Mouse (Mus musculus): ENCODE results near the gene Nck1. TPM values are rescaled to one million over a fixed set of nuclear protein-coding genes. Genes with fewer than 3 reads are reported as not detected.

Nck1 gene
- polyA plus RNA-seq, 1 experiment from 2014 or later, result 74.7 TPM

DNA sequence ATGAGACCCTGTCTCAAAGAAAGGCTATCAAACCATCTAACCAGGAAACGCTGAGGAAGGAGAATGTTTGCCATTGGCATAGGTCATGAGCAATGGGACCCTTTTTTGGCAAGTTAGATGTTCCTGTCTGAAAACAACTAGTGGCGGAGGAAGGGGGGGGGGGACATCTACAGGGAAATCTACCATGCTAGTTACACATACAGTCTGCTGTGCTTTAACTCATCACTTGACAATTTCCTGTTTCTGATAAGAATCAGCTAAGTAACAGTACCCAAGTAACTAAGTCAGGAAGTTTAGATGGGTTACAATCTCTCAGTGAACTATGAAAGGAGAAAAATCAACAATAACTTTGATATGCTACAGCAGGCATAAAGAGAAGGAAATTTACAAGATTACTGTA, 23.9 kb downstream of the Nck1 start:
- Histone ChIP-seq H3K27me3 (ENCODE audit: control insufficient read depth, insufficient read depth, low read length) (no peaks in the 10 kb centered on the region), H3K27ac (ENCODE audit: low read depth, low read length) (no peak overlapping the region), H3K4me1 (replicated peaks; ENCODE audit: control insufficient read depth, insufficient read depth, low read length) (0 out of 2 replicates have a peak, but pooled peaks cover 1% of the 10 kb centered on the region), H3K9me3 (ENCODE audit: control insufficient read depth, low read length) (no peaks in the 10 kb centered on the region), H3K4me2 (ENCODE audit: low read depth, low read length, severe bottlenecking) (no peak overlapping the region), H3K9ac (ENCODE audit: low read length) (no peak overlapping the region), H3K4me3 (ENCODE audit: low read depth, low read length) (no peak overlapping the region), H3K36me3 (ENCODE audit: control insufficient read depth, insufficient read depth, low read length) (no peaks in the 10 kb centered on the region)
- 79% methylated on average over 2 of the region's 2 CpGs for WGBS
- ATAC-seq (replicated peaks; ENCODE audit: low FRiP score) (no peak), DNase-seq (ENCODE audit: low spot score) (no peak)

DNA sequence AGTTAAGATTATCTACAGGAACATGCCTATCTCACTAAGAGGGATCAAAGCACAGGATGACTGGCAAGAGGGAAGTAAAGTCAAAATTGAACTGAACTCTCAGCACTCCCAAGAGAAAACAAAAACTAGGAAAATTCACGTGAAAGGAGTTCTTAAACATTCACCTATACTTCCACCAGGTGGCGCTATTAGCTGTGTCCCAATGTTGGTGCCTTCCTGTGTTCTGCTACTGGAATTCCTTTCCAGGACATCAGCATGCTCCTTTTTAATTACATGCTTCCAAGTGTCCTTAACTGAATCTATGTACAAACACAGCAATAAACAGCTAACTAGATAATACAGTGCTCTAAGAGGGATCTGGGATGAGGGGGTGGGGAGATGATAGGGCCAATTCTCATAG, 25.3 kb downstream of the Nck1 start:
- WGBS, result 2% methylated on average over 2 of the region's 2 CpGs
- 0 out of 2 replicates have a peak, but pooled peaks have one; percentile 21 for ATAC-seq (replicated peaks; ENCODE audit: low FRiP score)

DNA sequence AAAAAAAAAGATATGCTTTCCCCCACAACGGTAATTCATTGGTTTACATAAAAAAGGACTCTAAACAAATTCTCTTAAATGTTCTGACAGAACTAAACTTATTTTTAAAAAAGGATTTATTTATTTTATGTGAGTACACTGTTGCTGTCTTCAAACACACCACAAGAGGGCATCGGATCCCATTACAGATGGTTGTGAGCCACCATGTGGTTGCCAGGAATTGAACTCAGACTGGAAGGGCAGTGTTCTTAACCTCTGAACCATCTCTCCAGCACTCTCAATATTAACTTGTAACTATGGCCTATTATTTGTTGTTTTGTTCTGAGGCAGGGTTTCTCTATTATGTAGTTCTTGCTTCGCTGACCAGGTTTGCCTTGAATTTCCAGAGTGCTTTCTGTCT, 25.9 kb downstream of the Nck1 start:
- Histone ChIP-seq H3K4me3 (ENCODE audit: low read depth, low read length) (no peak overlapping the region), H3K9ac (ENCODE audit: low read length) (no peak overlapping the region), H3K36me3 (ENCODE audit: control insufficient read depth, insufficient read depth, low read length) (no peaks in the 10 kb centered on the region), H3K27me3 (ENCODE audit: control insufficient read depth, insufficient read depth, low read length) (no peaks in the 10 kb centered on the region), H3K4me1 (replicated peaks; ENCODE audit: control insufficient read depth, insufficient read depth, low read length) (0 out of 2 replicates have a peak, but pooled peaks cover 1% of the 10 kb centered on the region), H3K4me2 (ENCODE audit: low read depth, low read length, severe bottlenecking) (no peak overlapping the region), H3K9me3 (ENCODE audit: control insufficient read depth, low read length) (no peaks in the 10 kb centered on the region), H3K27ac (ENCODE audit: low read depth, low read length) (no peak overlapping the region)
- WGBS, result 93% methylated on average over 3 of the region's 3 CpGs
- DNase-seq (ENCODE audit: low spot score) (no peak), ATAC-seq (replicated peaks; ENCODE audit: low FRiP score) (no peak)

More for the DNA sequence above, 25.3 kb downstream of the Nck1 start:
- H3K4me2 ChIP-seq (ENCODE audit: low read depth, low read length, severe bottlenecking), result no peak overlapping the region
- 0 out of 2 replicates have a peak, but pooled peaks cover 1% of the 10 kb centered on the region for H3K4me1 ChIP-seq (replicated peaks; ENCODE audit: control insufficient read depth, insufficient read depth, low read length)
- H3K9ac ChIP-seq (ENCODE audit: low read length), result no peak overlapping the region
- no peaks in the 10 kb centered on the region for H3K9me3 ChIP-seq (ENCODE audit: control insufficient read depth, low read length)
- H3K4me3 ChIP-seq (ENCODE audit: low read depth, low read length), result no peak overlapping the region
- no peak overlapping the region for H3K27ac ChIP-seq (ENCODE audit: low read depth, low read length)
- peak; percentile 52 for DNase-seq (ENCODE audit: low spot score)
- no peaks in the 10 kb centered on the region for H3K27me3 ChIP-seq (ENCODE audit: control insufficient read depth, insufficient read depth, low read length)
- no peaks in the 10 kb centered on the region for H3K36me3 ChIP-seq (ENCODE audit: control insufficient read depth, insufficient read depth, low read length)

DNA sequence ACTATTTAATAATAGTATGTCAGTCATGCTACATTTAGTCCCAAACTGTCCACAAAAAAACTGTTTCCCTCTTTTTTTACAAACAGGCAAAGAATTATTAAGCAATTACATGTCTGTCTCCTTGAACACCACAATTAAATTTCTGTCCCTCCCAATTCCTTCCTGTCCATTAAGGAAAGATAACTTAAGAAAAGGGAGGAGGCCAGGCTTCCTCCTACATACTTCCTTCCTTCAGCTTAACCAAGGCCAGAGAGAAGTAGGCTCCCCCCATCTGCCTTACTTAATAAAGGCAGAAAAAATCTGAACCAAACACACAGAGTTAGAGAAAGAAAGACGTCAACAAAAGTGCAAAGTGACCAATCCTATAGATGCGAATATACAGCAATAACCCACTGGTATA, 38.4 kb downstream of the Nck1 start:
- DNase-seq (ENCODE audit: low spot score), result no peak
- no peak for ATAC-seq (replicated peaks; ENCODE audit: low FRiP score)

DNA sequence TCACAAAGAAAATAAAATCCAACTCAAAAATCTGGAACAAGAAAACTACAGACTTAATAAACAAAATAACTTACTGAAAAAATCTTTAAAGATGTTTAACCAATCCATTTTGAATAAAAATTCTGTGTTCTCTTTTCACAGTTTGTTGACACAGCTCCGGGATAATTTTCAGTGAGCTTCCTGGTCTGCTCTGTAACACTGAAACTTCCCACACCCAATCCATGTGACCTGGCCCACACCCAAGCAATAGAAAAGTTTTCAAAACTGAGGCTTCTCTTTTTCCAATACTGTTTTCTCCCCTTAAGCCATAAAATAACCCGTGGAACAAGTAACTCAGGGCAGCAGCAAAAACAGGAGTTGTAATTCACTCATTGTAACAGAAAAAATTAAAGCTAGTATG, 39.3 kb downstream of the Nck1 start:
- Histone ChIP-seq H3K4me1 (replicated peaks; ENCODE audit: control insufficient read depth, insufficient read depth, low read length) (no peaks in the 10 kb centered on the region), H3K4me2 (ENCODE audit: low read depth, low read length, severe bottlenecking) (no peak overlapping the region), H3K27ac (ENCODE audit: low read depth, low read length) (no peak overlapping the region), H3K9ac (ENCODE audit: low read length) (no peak overlapping the region), H3K4me3 (ENCODE audit: low read depth, low read length) (no peak overlapping the region), H3K9me3 (ENCODE audit: control insufficient read depth, low read length) (no peaks in the 10 kb centered on the region), H3K27me3 (ENCODE audit: control insufficient read depth, insufficient read depth, low read length) (no peaks in the 10 kb centered on the region), H3K36me3 (ENCODE audit: control insufficient read depth, insufficient read depth, low read length) (no peaks in the 10 kb centered on the region)
- no peak for DNase-seq (ENCODE audit: low spot score)
- WGBS, result 87% methylated on average over 2 of the region's 2 CpGs
- ATAC-seq (replicated peaks; ENCODE audit: low FRiP score), result no peak

More for the DNA sequence above, 38.4 kb downstream of the Nck1 start:
- Histone ChIP-seq H3K36me3 (ENCODE audit: control insufficient read depth, insufficient read depth, low read length) (no peaks in the 10 kb centered on the region), H3K27me3 (ENCODE audit: control insufficient read depth, insufficient read depth, low read length) (no peaks in the 10 kb centered on the region), H3K9ac (ENCODE audit: low read length) (no peak overlapping the region), H3K4me3 (ENCODE audit: low read depth, low read length) (no peak overlapping the region), H3K27ac (ENCODE audit: low read depth, low read length) (no peak overlapping the region), H3K4me2 (ENCODE audit: low read depth, low read length, severe bottlenecking) (no peak overlapping the region), H3K4me1 (replicated peaks; ENCODE audit: control insufficient read depth, insufficient read depth, low read length) (no peaks in the 10 kb centered on the region), H3K9me3 (ENCODE audit: control insufficient read depth, low read length) (no peaks in the 10 kb centered on the region)
- WGBS, result 92% methylated on average over 2 of the region's 2 CpGs

DNA sequence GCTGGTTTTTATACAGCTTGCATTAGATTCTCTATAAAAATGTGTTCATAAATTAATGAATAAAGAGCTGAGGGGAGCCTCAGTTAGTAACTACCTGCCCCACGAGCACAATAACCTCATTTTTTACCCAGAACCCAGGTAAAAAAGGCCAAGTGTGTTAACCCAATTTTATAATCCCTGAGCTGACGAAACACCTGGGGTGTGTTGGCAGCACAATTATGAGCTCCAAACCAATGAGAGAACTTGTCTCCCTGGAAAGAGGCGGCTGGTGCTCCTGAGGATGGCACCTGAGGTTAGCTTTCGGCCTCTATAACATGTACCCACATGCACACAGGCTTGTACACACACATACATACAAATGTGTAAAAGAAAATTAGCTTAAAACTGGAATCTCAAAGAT, 40.4 kb downstream of the Nck1 start:
- ATAC-seq (replicated peaks; ENCODE audit: low FRiP score), result no peak

DNA sequence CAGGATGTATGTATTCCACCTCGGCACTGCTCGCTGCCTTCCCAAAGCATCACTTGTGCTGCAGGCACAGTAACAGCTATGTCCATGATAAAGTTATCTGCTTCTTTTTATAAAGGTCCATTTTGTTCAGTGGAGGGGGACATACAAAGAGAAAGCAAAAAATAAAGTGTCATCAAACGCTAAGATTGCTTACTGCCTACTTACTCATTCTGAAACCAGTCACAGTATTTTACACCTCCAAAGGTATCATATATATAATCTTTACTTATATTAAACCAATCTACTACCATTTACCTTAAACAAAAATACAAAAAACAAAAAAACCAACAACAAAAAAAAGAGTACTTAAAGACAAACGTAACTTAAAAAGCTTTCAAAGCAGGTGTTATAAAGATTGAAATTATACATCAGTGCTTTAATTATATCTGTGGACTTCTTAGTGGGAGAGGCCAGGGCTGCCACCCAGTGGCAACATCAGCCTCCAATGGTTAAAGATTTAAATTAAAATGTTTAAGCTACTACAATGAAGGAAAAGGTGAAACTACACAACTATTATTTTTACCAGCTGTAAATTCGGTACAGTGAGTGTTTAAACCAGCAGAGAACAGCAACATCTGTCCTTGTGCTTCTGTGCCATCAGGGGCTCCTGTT, 52.2 kb downstream of the Nck1 start:
- DNase-seq (ENCODE audit: low spot score), result no peak
- WGBS, result 92% methylated on average over 5 of the region's 5 CpGs
- no peak overlapping the region for H3K27ac ChIP-seq (ENCODE audit: low read depth, low read length)
- no peaks in the 10 kb centered on the region for H3K4me1 ChIP-seq (replicated peaks; ENCODE audit: control insufficient read depth, insufficient read depth, low read length)
- no peak overlapping the region for H3K4me2 ChIP-seq (ENCODE audit: low read depth, low read length, severe bottlenecking)
- H3K36me3 ChIP-seq (ENCODE audit: control insufficient read depth, insufficient read depth, low read length), result no peaks in the 10 kb centered on the region
- no peak overlapping the region for H3K4me3 ChIP-seq (ENCODE audit: low read depth, low read length)
- no peaks in the 10 kb centered on the region for H3K9me3 ChIP-seq (ENCODE audit: control insufficient read depth, low read length)
- ATAC-seq (replicated peaks; ENCODE audit: low FRiP score), result no peak
- H3K27me3 ChIP-seq (ENCODE audit: control insufficient read depth, insufficient read depth, low read length), result no peaks in the 10 kb centered on the region
- H3K9ac ChIP-seq (ENCODE audit: low read length), result no peak overlapping the region

More for the DNA sequence above, 40.4 kb downstream of the Nck1 start:
- Histone ChIP-seq H3K9me3 (ENCODE audit: control insufficient read depth, low read length) (no peaks in the 10 kb centered on the region), H3K4me2 (ENCODE audit: low read depth, low read length, severe bottlenecking) (no peak overlapping the region), H3K36me3 (ENCODE audit: control insufficient read depth, insufficient read depth, low read length) (no peaks in the 10 kb centered on the region), H3K27ac (ENCODE audit: low read depth, low read length) (no peak overlapping the region), H3K27me3 (ENCODE audit: control insufficient read depth, insufficient read depth, low read length) (no peaks in the 10 kb centered on the region), H3K4me1 (replicated peaks; ENCODE audit: control insufficient read depth, insufficient read depth, low read length) (no peaks in the 10 kb centered on the region), H3K4me3 (ENCODE audit: low read depth, low read length) (no peak overlapping the region), H3K9ac (ENCODE audit: low read length) (no peak overlapping the region)
- no peak for DNase-seq (ENCODE audit: low spot score)
- 92% methylated on average over 4 of the region's 4 CpGs for WGBS

DNA sequence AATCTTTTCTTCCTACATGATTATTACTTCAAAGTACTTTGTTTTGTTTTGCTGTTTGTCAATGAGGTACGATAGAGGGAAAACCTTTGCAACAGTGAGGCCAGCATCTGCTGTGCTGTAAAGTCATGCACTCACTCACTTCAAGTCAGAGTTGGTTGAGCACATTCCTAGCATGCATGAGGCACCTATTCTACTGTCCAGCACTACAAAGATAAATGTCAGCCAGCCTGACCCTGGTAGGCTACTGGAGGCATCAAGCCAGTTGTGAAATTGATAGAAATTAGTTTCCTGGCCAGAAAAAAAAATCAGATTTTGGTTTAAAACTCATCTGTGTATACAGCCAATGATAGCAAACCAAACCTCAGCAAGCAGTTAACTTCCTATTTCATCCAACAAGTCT, 54.5 kb downstream of the Nck1 start:
- H3K4me2 ChIP-seq (ENCODE audit: low read depth, low read length, severe bottlenecking), result no peak overlapping the region
- H3K27me3 ChIP-seq (ENCODE audit: control insufficient read depth, insufficient read depth, low read length), result no peaks in the 10 kb centered on the region
- H3K27ac ChIP-seq (ENCODE audit: low read depth, low read length), result no peak overlapping the region
- ATAC-seq (replicated peaks; ENCODE audit: low FRiP score) (no peak), DNase-seq (ENCODE audit: low spot score) (no peak)
- H3K36me3 ChIP-seq (ENCODE audit: control insufficient read depth, insufficient read depth, low read length), result no peaks in the 10 kb centered on the region
- 92% methylated on average over 1 of the region's 1 CpGs for WGBS
- H3K4me3 ChIP-seq (ENCODE audit: low read depth, low read length), result no peak overlapping the region
- H3K9ac ChIP-seq (ENCODE audit: low read length), result no peak overlapping the region
- no peaks in the 10 kb centered on the region for H3K9me3 ChIP-seq (ENCODE audit: control insufficient read depth, low read length)
- no peaks in the 10 kb centered on the region for H3K4me1 ChIP-seq (replicated peaks; ENCODE audit: control insufficient read depth, insufficient read depth, low read length)

DNA sequence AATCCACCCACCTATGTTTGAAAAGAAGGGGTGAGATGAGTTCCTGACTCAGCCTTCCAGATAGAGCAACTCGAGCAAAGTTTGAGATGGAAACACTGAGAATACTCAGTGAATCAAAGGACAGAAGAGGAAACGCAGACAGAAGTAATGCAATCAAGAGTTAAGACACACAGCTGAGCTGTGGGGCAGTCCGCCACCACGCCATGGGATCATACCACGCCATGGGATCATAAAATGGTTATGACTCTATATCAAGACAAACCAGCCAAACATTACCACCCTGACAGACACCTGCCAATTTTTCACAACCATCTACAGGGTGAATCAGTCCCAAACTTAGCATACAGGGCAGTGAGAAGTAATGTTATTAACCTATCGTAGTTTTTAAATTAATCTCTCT, 57.0 kb downstream of the Nck1 start:
- Histone ChIP-seq H3K9ac (ENCODE audit: low read length) (no peak overlapping the region), H3K27ac (ENCODE audit: low read depth, low read length) (no peak overlapping the region), H3K27me3 (ENCODE audit: control insufficient read depth, insufficient read depth, low read length) (no peaks in the 10 kb centered on the region), H3K9me3 (ENCODE audit: control insufficient read depth, low read length) (no peaks in the 10 kb centered on the region), H3K4me1 (replicated peaks; ENCODE audit: control insufficient read depth, insufficient read depth, low read length) (no peaks in the 10 kb centered on the region), H3K4me2 (ENCODE audit: low read depth, low read length, severe bottlenecking) (no peak overlapping the region), H3K36me3 (ENCODE audit: control insufficient read depth, insufficient read depth, low read length) (no peaks in the 10 kb centered on the region), H3K4me3 (ENCODE audit: low read depth, low read length) (no peak overlapping the region)
- no peak for ATAC-seq (replicated peaks; ENCODE audit: low FRiP score)
- no peak for DNase-seq (ENCODE audit: low spot score)
- 96% methylated on average over 6 of the region's 6 CpGs for WGBS

All from forebrain, embryonic 11.5 days (tissue).